Mouse (Mus musculus): ENCODE data around the gene Alg12. TPM values are rescaled to one million over a fixed set of nuclear protein-coding genes. Genes with fewer than 3 reads are reported as not detected.

Gene Alg12
- polyA plus RNA-seq (2015; fragmentation: Nextera tagmentation; extraction: Ambion mirVana): 13.1 and 14.0 TPM in 2 replicates

DNA sequence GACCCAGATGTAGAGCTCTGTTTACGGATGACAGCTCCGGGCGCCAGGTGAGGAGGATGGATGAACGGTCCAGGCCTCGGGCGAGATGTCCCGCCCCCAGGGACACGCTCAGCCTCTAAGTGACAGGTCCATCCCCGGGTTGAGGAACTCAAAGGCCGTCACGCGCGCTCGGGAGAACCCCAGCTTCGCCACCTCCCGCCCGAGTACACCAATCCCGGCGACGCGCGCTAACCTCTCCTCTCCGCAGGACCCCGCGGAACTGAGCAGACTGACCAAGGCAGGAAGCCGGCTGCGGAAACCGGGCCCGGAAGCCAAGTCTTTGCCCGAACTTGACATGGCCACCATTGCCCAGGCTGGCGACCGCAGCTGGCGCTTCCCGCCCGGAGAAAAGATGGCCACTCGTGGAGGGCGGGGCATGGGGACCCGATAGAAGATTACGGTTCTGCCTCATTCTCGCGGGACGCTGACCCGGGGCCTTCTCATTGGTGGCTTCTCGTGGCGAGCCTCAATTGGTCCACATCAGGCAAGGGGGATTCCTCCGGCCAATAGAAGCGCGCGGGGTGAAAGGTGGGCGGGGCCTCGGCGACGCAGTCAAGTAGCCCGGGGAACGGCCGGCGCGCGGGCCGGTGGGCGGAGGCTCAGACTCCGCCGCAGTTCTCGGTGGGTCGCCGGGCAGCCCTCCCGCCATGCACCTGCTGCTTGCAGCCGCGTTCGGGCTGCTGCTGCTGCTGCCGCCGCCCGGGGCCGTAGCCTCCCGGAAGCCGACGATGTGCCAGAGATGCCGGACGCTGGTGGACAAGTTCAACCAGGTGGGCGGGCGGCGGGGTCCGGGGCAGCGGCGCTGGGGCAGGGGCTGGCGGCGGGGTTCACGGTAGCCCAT lies at the start of gene Alg12, which contains the start of gene Creld2:
Gene Alg12, minus strand, starts transcription at position 293 of the 880 bp plus-strand sequence.
Gene Creld2, plus strand, starts transcription at position 621 of the 880 bp plus-strand sequence.
- Histone ChIP-seq H3K4me1 (ENCODE audit: control insufficient read depth, insufficient read depth, low read length) (peaks cover 15% of the 10 kb centered on the region), H3K36me3 (ENCODE audit: control insufficient read depth, insufficient read depth, low read length) (peaks cover 12% of the 10 kb centered on the region; the same call in 1 of the 2 replicates), H3K4me3 (replicated peaks; ENCODE audit: low read length) (peak within 1 kb of the TSS; percentile 86), H3K27ac (ENCODE audit: low read length) (peak within 1 kb of the TSS; percentile 87), H3K9me3 (replicated peaks; ENCODE audit: control insufficient read depth, low read length) (no peaks in the 10 kb centered on the region), H3K9ac (ENCODE audit: low read length) (peak within 1 kb of the TSS; percentile 88), H3K27me3 (ENCODE audit: control insufficient read depth, insufficient read depth, low read length) (no peaks in the 10 kb centered on the region), H3K4me2 (ENCODE audit: low read depth, low read length) (peak within 1 kb of the TSS; percentile 87)
- WGBS: under 1% methylated on average over 88 of the region's 88 CpGs
- ATAC-seq (ENCODE audit: insufficient read depth, low FRiP score): peak; percentile 99

DNA sequence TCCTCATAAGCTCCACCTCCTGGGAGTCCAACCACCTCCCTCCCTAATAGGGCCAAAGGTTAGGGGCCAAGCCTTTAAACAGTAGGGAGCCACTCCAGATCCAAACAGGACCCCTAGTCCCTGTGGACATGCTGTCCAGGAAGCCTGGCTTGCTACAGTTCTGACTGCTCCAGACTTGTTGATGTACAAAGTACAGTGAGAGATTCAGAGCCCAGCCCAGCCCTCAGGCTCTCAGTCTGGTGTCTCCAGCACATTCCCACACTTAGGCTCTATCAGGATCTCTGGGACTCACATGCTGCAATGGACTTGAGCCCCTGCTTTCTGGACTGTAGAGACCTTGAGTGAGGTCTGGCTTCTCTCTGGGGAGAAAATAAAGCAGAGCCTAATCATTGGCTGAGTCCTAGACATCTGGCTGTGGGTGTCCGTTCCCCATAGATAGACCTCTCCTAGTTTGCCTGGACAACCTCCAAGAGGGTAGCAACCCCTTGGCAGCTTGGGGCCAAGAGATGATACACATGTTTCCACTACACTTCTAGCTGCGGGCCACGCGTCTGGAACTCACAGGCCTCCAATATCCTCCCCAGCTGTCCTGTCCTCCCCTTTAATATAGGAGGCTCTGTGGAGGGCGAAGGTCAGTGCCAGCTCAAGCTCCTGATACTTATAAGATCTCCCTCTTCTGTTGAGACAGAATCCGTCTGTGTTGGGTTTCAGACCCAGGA lies 49.1 kb upstream of the Alg12 start:
- no peaks in the 10 kb centered on the region for H3K27me3 ChIP-seq (ENCODE audit: control insufficient read depth, insufficient read depth, low read length)
- no peak overlapping the region for H3K4me3 ChIP-seq (replicated peaks; ENCODE audit: low read length)
- ATAC-seq (ENCODE audit: insufficient read depth, low FRiP score): no peak
- H3K9ac ChIP-seq (ENCODE audit: low read length): no peak overlapping the region
- peaks cover 40% of the 10 kb centered on the region for H3K4me1 ChIP-seq (ENCODE audit: control insufficient read depth, insufficient read depth, low read length)
- H3K9me3 ChIP-seq (replicated peaks; ENCODE audit: control insufficient read depth, low read length): no peaks in the 10 kb centered on the region; the same call in 1 of the 2 replicates
- H3K27ac ChIP-seq (ENCODE audit: low read length): peak overlapping the region; percentile 55
- peaks cover 6% of the 10 kb centered on the region; the same call in 1 of the 2 replicates for H3K36me3 ChIP-seq (ENCODE audit: control insufficient read depth, insufficient read depth, low read length)
- WGBS: 65% methylated on average over 6 of the region's 6 CpGs
- no peak overlapping the region for H3K4me2 ChIP-seq (ENCODE audit: low read depth, low read length)

DNA sequence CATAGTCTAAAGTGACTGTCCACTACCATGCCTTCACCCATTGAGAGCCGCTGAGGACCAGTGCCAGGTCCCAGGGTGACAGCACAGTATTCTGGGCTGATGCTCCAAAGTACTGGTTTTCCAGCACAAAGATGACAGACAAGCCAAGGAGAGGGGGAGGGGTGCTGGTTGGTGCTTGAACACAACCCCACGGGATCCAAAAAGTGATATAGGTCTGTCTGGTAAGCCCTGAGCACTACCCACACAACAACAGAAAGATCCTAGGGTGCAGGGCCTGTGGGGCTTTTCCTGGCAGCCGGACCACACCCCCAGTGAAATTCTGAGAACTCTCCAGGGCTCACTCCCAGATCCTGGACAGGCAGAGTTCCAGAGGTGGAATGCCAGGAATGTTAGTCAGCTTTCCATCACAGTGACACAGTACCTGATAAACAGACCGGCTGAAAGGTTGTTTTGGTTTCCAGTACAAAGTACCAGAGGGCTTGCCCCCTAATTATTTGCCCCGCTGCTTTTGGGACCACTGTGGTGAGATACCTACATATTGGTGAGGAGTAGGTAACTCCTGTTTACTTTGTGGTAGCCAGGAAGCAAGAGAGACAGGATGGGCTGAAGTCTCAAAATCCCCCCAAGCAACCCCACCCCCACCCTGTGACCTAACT lies 48.4 kb upstream of the Alg12 start:
- peaks cover 6% of the 10 kb centered on the region; the same call in 1 of the 2 replicates for H3K36me3 ChIP-seq (ENCODE audit: control insufficient read depth, insufficient read depth, low read length)
- ATAC-seq (ENCODE audit: insufficient read depth, low FRiP score): no peak
- H3K27me3 ChIP-seq (ENCODE audit: control insufficient read depth, insufficient read depth, low read length): no peaks in the 10 kb centered on the region
- H3K9ac ChIP-seq (ENCODE audit: low read length): no peak overlapping the region
- H3K4me3 ChIP-seq (replicated peaks; ENCODE audit: low read length): no peak overlapping the region
- no peaks in the 10 kb centered on the region; the same call in 1 of the 2 replicates for H3K9me3 ChIP-seq (replicated peaks; ENCODE audit: control insufficient read depth, low read length)
- H3K27ac ChIP-seq (ENCODE audit: low read length): peak overlapping the region; percentile 55
- H3K4me2 ChIP-seq (ENCODE audit: low read depth, low read length): no peak overlapping the region
- H3K4me1 ChIP-seq (ENCODE audit: control insufficient read depth, insufficient read depth, low read length): peaks cover 40% of the 10 kb centered on the region
- WGBS: 18% methylated on average over 5 of the region's 5 CpGs

GRCm38 (mm10) chr15:88866934-88867356 lies 47.8 kb upstream of the Alg12 start:
- Histone ChIP-seq H3K27ac (ENCODE audit: low read length) (peak overlapping the region; percentile 55), H3K4me3 (replicated peaks; ENCODE audit: low read length) (no peak overlapping the region), H3K4me2 (ENCODE audit: low read depth, low read length) (no peak overlapping the region), H3K36me3 (ENCODE audit: control insufficient read depth, insufficient read depth, low read length) (peaks cover 6% of the 10 kb centered on the region; the same call in 1 of the 2 replicates), H3K9ac (ENCODE audit: low read length) (no peak overlapping the region), H3K9me3 (replicated peaks; ENCODE audit: control insufficient read depth, low read length) (no peaks in the 10 kb centered on the region; the same call in 1 of the 2 replicates), H3K27me3 (ENCODE audit: control insufficient read depth, insufficient read depth, low read length) (no peaks in the 10 kb centered on the region), H3K4me1 (ENCODE audit: control insufficient read depth, insufficient read depth, low read length) (peaks cover 40% of the 10 kb centered on the region)
- ATAC-seq (ENCODE audit: insufficient read depth, low FRiP score): no peak
- 43% methylated on average over 7 of the region's 7 CpGs for WGBS

GRCm38 (mm10) chr15:88865888-88866695 lies 47.0 kb upstream of the Alg12 start:
- H3K27me3 ChIP-seq (ENCODE audit: control insufficient read depth, insufficient read depth, low read length): no peaks in the 10 kb centered on the region
- peaks cover 45% of the 10 kb centered on the region for H3K4me1 ChIP-seq (ENCODE audit: control insufficient read depth, insufficient read depth, low read length)
- ATAC-seq (ENCODE audit: insufficient read depth, low FRiP score): no peak
- H3K9me3 ChIP-seq (replicated peaks; ENCODE audit: control insufficient read depth, low read length): no peaks in the 10 kb centered on the region; the same call in 1 of the 2 replicates
- peak overlapping the region; percentile 23; the same call in 1 of the 2 replicates for H3K27ac ChIP-seq (ENCODE audit: low read length)
- H3K36me3 ChIP-seq (ENCODE audit: control insufficient read depth, insufficient read depth, low read length): peaks cover 6% of the 10 kb centered on the region; the same call in 1 of the 2 replicates
- H3K4me3 ChIP-seq (replicated peaks; ENCODE audit: low read length): no peak overlapping the region
- peak overlapping the region; percentile 86; the same call in 1 of the 2 replicates for H3K4me2 ChIP-seq (ENCODE audit: low read depth, low read length)
- 63% methylated on average over 4 of the region's 4 CpGs for WGBS
- H3K9ac ChIP-seq (ENCODE audit: low read length): no peak overlapping the region

GRCm38 (mm10) chr15:88865061-88865460 lies 45.9 kb upstream of the Alg12 start:
- H3K4me2 ChIP-seq (ENCODE audit: low read depth, low read length): peak overlapping the region; percentile 86
- peak overlapping the region; percentile 87 for H3K4me3 ChIP-seq (replicated peaks; ENCODE audit: low read length)
- peaks cover 6% of the 10 kb centered on the region; the same call in 1 of the 2 replicates for H3K36me3 ChIP-seq (ENCODE audit: control insufficient read depth, insufficient read depth, low read length)
- H3K9ac ChIP-seq (ENCODE audit: low read length): peak overlapping the region; percentile 91
- 72% methylated on average over 14 of the region's 14 CpGs for WGBS
- peaks cover 45% of the 10 kb centered on the region for H3K4me1 ChIP-seq (ENCODE audit: control insufficient read depth, insufficient read depth, low read length)
- no peaks in the 10 kb centered on the region; the same call in 1 of the 2 replicates for H3K9me3 ChIP-seq (replicated peaks; ENCODE audit: control insufficient read depth, low read length)
- ATAC-seq (ENCODE audit: insufficient read depth, low FRiP score): no peak
- H3K27ac ChIP-seq (ENCODE audit: low read length): no peak overlapping the region
- no peaks in the 10 kb centered on the region for H3K27me3 ChIP-seq (ENCODE audit: control insufficient read depth, insufficient read depth, low read length)

DNA sequence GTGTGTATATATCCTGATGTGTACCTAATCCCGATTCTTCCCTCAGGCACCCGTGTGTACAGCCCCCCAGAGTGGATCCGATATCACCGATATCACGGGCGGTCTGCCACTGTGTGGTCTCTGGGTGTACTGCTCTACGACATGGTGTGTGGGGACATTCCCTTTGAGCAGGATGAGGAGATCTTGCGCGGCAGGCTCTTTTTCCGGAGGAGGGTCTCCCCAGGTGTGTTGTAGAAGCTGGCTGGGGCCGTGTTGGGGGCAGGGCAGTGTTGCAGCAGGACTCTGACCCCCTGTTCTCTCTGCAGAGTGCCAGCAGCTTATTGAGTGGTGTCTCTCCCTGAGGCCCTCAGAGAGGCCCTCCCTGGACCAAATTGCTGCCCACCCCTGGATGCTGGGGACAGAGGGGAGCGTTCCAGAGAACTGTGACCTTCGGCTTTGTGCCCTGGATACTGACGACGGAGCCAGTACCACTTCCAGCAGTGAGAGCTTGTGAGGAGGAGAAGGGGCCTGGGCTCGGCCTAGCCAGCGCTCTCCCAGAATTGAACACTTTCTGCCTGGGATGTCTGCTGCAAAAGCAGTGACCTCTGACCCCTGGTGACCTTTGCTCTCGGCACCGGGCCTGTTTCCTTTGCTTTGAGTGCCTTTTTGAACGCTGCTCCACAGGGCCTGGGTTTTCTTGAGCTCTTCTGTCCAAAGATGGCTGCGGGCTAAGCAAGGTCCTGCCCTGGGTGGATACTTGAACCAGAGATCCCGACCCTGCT lies 45.3 kb upstream of the Alg12 start:
- peak overlapping the region; percentile 91 for H3K9ac ChIP-seq (ENCODE audit: low read length)
- no peaks in the 10 kb centered on the region for H3K27me3 ChIP-seq (ENCODE audit: control insufficient read depth, insufficient read depth, low read length)
- peaks cover 6% of the 10 kb centered on the region; the same call in 1 of the 2 replicates for H3K36me3 ChIP-seq (ENCODE audit: control insufficient read depth, insufficient read depth, low read length)
- no peak for ATAC-seq (ENCODE audit: insufficient read depth, low FRiP score)
- H3K4me1 ChIP-seq (ENCODE audit: control insufficient read depth, insufficient read depth, low read length): peaks cover 45% of the 10 kb centered on the region
- WGBS: 30% methylated on average over 22 of the region's 22 CpGs
- H3K4me2 ChIP-seq (ENCODE audit: low read depth, low read length): peak overlapping the region; percentile 86
- H3K9me3 ChIP-seq (replicated peaks; ENCODE audit: control insufficient read depth, low read length): no peaks in the 10 kb centered on the region; the same call in 1 of the 2 replicates
- peak overlapping the region; percentile 98 for H3K27ac ChIP-seq (ENCODE audit: low read length)
- peak overlapping the region; percentile 87 for H3K4me3 ChIP-seq (replicated peaks; ENCODE audit: low read length)

Data from stomach, embryonic 16.5 days (tissue).